Mouse (Mus musculus) ES-Bruce4 (cell line): ENCODE results near the gene Tnfrsf11a. TPM values are rescaled to one million over a fixed set of nuclear protein-coding genes. Genes with fewer than 3 reads are reported as not detected.

Source experiments
- H3K27ac ChIP-seq: 2 replicates; pipeline ENCODE4 v1.5.1; 2012; ENCODE audit warnings: low read length, inconsistent platforms; ENCODE audit not compliant: insufficient read depth
- H3K27me3 ChIP-seq: 2 replicates; pipeline ENCODE4 v1.6.1; 2012; ENCODE audit warnings: mild to moderate bottlenecking, low read length, inconsistent platforms; ENCODE audit not compliant: control insufficient read depth, poor library complexity, insufficient read depth, severe bottlenecking
- H3K36me3 ChIP-seq: 2 replicates; pipeline ENCODE4 v1.6.1; 2012; ENCODE audit warnings: inconsistent platforms, mild to moderate bottlenecking, low read length, moderate library complexity; ENCODE audit not compliant: control insufficient read depth, poor library complexity, insufficient read depth, severe bottlenecking
- H3K4me1 ChIP-seq: one replicate; pipeline ENCODE4 v1.8.1; 2011; ENCODE audit warnings: low read length; ENCODE audit not compliant: control insufficient read depth, insufficient read depth
- H3K4me3 ChIP-seq: 2 replicates; pipeline ENCODE4 v1.5.1; 2011; ENCODE audit warnings: low read depth, mild to moderate bottlenecking, low read length
- H3K9ac ChIP-seq: 2 replicates; pipeline ENCODE4 v1.6.1; 2012; ENCODE audit warnings: low read depth, mild to moderate bottlenecking, inconsistent platforms; ENCODE audit not compliant: poor library complexity, severe bottlenecking
- H3K9me3 ChIP-seq: replicated peaks from 2 replicates; pipeline ENCODE4 v1.6.1; 2012; ENCODE audit warnings: mild to moderate bottlenecking, low read length, inconsistent platforms; ENCODE audit not compliant: control insufficient read depth, poor library complexity, insufficient read depth, severe bottlenecking
- CTCF ChIP-seq: IDR thresholded peaks from one replicate; pipeline ENCODE4 v1.8.1; 2011; ENCODE audit warnings: low read depth, low read length
- EP300 ChIP-seq: IDR thresholded peaks from 2 replicates; pipeline ENCODE4 v1.6.1; 2011; ENCODE audit warnings: low read depth, low read length; ENCODE audit not compliant: insufficient read depth
- POLR2A ChIP-seq: IDR thresholded peaks from one replicate; pipeline ENCODE4 v1.8.1; 2011; ENCODE audit warnings: low read length; ENCODE audit not compliant: insufficient read depth
- polyA plus RNA-seq: library from polyadenylated mRNA; stranded (reverse); fragments of >200 nt; gene quantifications from 2 replicates; pipeline ENCODE4 v1.2.4, GENCODE M21; 2011; ENCODE audit warnings: low read depth; ENCODE audit not compliant: missing spikeins, insufficient read depth, insufficient read length

The Tnfrsf11a gene
- polyA plus RNA-seq, 1 experiment: 1.1 TPM

DNA sequence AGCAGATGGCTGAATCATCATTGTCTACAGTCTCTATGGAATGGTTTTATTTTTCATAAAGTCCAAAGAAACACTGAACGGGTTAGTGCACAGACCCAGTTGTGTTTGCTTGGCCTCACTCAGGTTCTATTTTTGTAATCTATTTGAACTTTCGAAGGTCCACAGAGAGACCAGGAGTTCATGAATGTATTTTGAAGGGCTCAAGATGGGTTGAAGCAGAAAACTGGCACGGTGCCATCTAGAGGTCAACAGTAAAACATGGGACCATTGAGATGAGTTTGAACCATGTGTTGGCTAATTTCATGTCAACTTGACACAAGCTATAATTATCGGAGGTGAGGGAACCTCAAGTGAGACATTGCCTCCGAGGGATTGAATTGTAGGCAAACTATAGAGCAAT, 105.1 kb downstream of the Tnfrsf11a start:
- Histone ChIP-seq H3K9ac (no peak overlapping the region), H3K27me3 (no peaks in the 10 kb centered on the region), H3K9me3 (no peaks in the 10 kb centered on the region), H3K4me3 (no peak overlapping the region), H3K36me3 (no peaks in the 10 kb centered on the region), H3K4me1 (no peaks in the 10 kb centered on the region), H3K27ac (no peak overlapping the region)
- TF ChIP-seq POLR2A (no peak), CTCF (no peak), EP300 (no peak)

DNA sequence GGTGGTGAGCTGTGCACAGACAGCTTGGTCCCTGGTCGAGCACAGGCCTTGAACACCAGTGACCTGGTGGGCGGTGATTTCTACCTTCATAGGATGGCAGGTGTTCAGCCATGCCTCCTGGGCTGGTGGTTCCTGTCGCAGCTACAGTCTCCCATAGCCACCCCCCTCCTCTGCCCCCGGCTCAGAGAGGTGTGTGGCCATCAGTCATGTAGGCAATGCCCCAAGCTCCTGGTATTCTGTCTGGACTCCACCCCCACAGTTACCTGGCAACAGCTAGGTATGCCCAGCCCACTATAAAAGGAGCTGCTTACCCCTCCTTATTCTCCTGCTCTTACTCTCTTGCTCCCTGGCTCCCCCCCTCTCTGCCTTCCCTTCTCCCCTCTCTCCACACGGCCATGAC, 105.8 kb downstream of the Tnfrsf11a start:
- H3K4me3 ChIP-seq: no peak overlapping the region
- H3K9me3 ChIP-seq: no peaks in the 10 kb centered on the region
- no peaks in the 10 kb centered on the region for H3K4me1 ChIP-seq
- no peaks in the 10 kb centered on the region for H3K36me3 ChIP-seq
- no peak for TF ChIP-seq EP300
- TF ChIP-seq CTCF: no peak
- TF ChIP-seq POLR2A: no peak
- H3K27ac ChIP-seq: no peak overlapping the region
- H3K9ac ChIP-seq: no peak overlapping the region
- no peaks in the 10 kb centered on the region for H3K27me3 ChIP-seq

DNA sequence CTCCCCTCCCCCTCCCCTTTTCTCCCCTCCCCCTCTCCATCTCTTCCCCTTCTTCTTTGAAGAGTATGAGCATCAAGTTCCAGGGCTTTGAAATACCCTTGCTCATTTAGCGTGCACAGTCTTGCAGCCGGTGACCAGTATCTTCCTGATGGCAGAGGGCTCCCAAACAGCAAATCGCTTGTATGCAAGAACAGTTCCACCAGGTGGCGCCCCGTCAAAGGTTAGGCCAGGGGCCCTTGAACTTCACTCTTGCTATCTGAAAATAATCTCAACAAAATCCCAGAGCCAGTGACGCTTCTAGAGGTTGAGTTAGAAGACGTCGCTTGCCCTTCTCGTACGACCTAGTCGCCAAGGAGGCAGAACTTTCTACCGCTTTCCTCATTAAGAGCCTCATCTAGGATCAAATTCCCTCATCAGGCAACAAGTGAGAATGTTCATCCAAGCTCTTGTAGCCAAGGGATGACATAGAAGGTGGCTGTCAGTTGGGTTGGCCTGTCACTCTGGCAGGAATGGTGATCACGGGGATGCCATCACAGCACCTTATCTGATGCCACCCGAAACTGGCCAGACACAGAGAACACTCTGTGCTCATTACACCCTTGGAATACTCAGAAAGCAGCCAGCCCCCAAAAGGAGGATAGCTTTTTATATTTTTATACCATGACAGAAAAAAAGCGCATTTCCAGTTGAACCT, 110.7 kb downstream of the Tnfrsf11a start:
- Histone ChIP-seq H3K9me3 (no peaks in the 10 kb centered on the region), H3K9ac (no peak overlapping the region), H3K4me3 (no peak overlapping the region), H3K36me3 (no peaks in the 10 kb centered on the region), H3K27ac (no peak overlapping the region), H3K4me1 (no peaks in the 10 kb centered on the region), H3K27me3 (no peaks in the 10 kb centered on the region)
- peak; percentile 65 for TF ChIP-seq CTCF
- no peak for TF ChIP-seq EP300
- no peak for TF ChIP-seq POLR2A

DNA sequence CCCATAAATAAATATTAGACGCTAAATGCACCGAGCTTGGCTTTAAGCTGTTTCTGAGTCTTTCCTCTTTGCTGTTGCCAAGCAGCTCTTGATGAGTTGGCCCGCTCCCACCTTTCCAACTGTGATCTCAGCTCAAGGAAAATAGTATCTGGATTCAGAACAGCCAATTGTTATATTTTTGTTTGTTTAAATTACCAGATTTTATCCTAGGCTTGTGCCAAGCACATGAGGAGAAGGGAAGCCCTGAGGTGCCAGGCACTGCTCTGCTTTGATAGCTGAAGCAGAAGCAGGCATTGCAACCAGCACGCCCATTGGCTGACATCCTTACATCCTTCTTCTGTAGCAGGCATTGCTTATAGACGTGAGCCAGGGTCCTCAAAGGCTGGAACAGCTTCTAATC, 114.5 kb downstream of the Tnfrsf11a start:
- Histone ChIP-seq H3K9me3 (no peaks in the 10 kb centered on the region), H3K4me1 (no peaks in the 10 kb centered on the region), H3K27me3 (no peaks in the 10 kb centered on the region), H3K27ac (no peak overlapping the region), H3K36me3 (no peaks in the 10 kb centered on the region), H3K9ac (no peak overlapping the region), H3K4me3 (no peak overlapping the region)
- TF ChIP-seq EP300 (no peak), POLR2A (no peak), CTCF (no peak)

Other genes with a start within 250 kb of the Tnfrsf11a start
- gene Pign, start 117.0 kb upstream of the Tnfrsf11a start, polyA plus RNA-seq: 27.7 and 33.6 TPM in 2 replicates
- gene Relch, start 116.9 kb upstream of the Tnfrsf11a start, polyA plus RNA-seq: 26.5 and 27.4 TPM in 2 replicates
- gene Zcchc2, start 209.7 kb downstream of the Tnfrsf11a start, polyA plus RNA-seq: 21.1 and 21.8 TPM in 2 replicates